Mouse (Mus musculus) Muller cell, postnatal 12 days (primary cell): ENCODE measurements around the gene Kcna3.

ENCODE experiments used
- DNase-seq: peaks from one replicate; pipeline ENCODE4 v3.0.0-alpha.2; 2015; ENCODE audit errors: inconsistent ontology term

Gene Kcna3

DNA sequence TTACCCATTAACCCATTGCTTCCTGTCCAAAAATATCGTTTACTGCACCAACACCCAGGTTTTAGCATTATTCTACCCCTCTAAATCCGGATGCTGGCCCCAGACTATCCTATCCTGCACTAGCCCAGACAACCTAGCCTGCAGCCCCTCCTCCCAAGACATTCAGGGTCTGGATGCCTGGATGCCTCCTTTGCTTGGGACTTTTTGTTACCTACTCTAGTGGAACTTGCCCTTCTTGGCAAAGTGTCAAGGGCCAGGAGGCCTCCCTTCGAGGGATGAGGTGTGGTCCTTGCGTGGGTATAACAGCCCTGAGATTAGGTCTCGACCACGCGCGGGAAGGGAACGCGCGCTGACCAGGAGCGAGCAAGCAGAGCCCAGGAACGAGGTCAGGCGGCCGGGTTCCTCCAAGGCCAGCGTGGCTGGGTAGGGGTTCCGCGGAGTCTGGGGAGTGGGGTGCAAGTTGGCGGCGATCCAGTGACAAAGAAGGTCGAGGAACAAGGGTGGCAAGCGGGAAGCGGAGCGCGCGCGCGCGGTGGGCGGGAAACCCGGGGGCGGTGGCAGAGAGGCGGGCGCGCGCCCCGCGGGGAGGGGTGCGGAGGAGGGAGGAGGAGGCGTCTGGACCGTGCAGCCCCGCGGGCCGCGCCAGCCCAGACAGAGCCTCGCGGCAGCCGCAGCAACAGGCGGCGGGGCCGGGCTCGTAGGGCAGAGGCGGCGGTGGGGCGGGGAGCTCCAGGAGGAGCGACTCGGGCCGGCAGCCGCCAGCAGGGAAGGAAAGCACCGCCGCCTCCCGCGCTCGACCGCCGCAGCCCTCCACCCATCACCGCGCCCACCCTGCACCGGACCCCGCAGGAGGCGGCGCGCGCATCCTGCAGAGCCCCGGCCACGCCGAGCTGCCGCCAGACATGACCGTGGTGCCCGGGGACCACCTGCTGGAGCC is at the start of gene Kcna3:
Gene Kcna3 (plus strand): TSS at position 649 of the 937 bp plus-strand sequence.
- peak; percentile 82 for DNase-seq

DNA sequence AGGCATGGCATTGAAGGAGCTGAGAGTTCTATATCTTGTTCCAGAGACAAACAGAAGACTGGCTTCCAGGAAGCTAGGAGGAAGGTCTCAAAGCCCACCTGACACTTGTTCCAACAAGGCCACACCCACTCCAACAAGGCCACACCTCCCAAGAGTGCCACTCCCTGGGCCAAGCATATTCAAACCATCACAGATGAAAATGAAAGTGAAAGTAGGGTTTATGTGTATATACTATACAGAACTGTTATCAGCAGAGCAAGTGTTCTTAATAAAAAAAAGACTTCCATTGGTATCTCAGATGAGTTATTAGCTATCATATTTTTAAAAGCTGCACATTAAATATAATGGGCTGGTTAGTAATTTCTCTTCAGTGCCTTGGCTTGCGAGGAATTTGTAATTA is 44.6 kb upstream of the Kcna3 start:
- DNase-seq: no peak

DNA sequence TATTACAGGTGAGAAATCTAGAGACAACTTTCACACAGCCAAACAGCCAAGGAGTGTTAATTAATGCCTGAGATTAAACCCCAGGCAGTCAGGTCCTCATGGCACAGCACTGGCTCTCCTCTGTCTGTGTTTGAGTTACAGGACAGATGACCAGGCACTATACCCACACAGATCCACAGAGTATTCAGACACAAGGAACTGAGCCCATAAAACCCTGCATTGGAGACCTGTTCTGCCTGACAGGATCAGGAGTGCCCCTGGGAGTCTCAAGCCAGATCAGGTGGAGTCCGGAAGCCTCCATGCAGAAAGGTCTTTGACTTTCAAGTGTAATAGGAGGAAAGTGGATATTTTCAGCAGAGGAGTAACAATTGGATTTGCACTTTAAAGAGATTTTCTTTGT is 40.6 kb upstream of the Kcna3 start:
- DNase-seq: no peak

DNA sequence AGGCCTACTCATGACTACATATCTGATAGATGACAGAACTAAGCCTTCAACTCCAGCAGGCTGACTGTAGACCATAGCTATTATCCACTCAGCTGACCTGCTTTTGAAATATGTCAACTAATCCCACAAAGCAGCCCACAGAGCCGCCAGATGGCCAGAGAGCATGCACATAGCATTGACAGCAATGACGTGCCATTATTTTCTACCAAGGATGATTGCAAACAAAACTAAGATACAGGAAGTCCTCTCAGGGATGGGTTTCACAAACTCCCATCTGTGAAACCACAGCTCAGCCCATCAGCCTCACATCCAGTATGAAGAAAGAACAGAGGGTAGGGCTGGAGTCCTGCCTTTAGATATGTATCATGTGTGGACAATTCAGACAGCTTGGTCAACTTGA is 39.8 kb upstream of the Kcna3 start:
- DNase-seq: peak; percentile 38

- no peak for DNase-seq
Measured at GRCm38 (mm10) chr3:106998370-106998769, 37.6 kb upstream of the Kcna3 start.

- DNase-seq: no peak
Measured at GRCm38 (mm10) chr3:107000165-107000564, 35.8 kb upstream of the Kcna3 start.

DNA sequence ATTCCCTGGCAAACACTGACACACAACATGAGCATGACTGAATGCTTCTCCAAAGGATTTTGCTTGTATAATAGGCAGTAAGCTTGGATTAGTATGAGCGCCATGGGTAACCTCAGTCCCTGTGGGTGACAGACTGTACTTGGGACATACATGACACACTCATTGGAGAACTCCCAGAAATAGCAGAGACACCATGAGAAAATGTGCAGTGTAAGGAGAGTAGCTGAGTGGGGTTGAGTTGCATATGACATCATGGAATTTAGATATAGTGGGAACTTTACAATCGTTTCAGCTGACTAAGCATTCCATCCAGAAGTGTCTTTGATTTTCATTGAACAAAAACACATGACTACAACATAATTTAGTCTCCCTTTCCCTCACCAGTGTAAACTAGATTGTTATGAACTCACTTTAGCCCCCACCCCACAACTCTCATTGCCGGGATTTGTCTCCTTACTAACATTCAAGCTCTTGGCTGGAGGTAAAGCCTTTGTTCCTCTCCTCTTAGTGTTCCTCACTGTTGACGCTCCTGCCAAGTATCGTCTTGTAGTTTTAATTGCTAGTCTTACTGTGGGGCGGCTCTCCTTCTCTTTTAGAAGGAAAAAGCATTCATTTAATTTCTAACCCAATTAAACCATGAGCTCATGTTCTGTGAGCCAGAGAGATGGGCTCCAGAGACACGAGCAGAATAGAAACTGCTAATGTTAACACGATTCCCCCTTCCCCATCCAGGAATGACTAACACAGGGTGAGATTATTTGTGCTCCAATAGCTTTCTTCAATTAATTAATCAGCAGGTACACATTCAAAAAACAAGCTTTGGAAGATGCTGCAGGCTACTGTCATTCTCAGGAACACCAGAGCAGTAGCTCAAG is 33.5 kb upstream of the Kcna3 start:
- DNase-seq: peak; percentile 25

DNA sequence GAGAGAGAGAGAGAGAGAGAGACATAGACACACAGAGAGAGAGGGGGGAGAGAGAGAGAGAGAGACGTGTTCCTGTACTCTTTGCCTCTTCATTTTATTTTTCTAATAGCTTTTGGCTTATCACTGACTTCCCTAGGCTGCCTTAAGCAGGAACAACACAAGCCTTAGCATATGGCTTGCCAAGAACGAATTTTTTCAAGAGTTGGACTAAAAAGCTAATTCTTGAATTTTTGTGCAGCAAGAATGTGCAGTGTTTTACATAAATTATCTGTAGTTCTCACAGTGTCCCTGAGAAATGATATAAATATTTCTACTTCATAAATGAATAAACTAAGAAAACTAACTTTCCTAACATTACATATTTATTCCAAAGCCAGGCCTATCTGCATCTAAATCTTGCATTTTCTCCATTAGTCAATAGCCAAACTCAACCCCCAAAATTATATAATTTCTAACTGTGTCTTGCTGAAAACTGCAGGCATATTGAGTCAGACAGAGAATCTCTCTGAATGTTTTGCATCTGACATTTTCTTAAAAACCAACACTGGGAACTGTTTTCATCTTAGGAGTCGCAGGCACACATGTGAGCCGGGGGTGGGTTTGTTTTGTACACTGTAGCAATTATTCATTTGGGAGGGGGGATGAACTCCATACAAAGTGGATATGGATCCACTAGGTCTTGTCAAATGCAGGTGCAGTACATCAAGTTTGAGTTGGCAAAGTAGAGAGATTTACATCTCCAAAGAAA is 26.5 kb upstream of the Kcna3 start:
- DNase-seq: no peak

DNA sequence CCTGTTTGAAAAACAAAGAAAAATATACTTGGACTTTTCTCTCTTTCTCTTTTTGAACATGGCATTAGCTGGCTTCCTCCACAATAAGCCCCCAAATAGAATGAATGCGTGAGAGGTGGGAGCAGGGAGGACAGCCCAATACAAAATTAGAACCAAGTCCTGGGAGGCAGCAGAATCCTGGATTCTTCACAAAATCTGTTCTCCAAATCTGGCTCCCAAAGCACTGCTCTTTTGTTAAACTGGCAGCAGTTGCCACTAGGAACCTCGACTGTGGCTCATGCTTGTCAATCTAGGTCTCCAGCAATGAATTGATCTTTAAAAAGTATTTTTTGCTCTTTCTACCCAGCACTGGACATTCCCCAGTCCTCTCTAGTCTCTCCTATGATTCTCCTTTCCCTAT is 17.7 kb upstream of the Kcna3 start:
- no peak for DNase-seq

- no peak for DNase-seq
Measured at GRCm38 (mm10) chr3:107031547-107031946, 4.4 kb upstream of the Kcna3 start.

GRCm38 (mm10) chr3:107034776-107035175 is 1.2 kb upstream of the Kcna3 start:
- DNase-seq: no peak

DNA sequence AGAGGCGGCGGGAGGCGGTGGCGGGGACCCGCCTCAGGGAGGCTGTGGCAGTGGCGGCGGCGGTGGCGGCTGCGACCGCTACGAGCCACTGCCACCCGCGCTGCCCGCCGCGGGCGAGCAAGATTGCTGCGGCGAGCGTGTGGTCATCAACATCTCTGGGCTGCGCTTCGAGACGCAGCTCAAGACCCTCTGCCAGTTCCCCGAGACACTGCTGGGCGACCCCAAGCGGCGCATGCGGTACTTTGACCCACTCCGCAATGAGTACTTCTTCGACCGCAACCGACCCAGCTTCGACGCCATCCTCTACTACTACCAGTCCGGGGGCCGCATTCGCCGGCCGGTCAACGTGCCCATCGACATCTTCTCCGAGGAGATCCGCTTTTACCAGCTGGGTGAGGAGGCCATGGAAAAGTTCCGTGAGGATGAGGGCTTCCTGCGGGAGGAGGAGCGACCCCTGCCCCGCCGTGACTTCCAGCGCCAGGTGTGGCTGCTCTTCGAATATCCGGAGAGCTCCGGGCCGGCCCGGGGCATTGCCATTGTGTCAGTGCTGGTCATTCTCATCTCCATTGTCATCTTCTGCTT is 580 bp downstream of the Kcna3 start:
- no peak for DNase-seq

DNA sequence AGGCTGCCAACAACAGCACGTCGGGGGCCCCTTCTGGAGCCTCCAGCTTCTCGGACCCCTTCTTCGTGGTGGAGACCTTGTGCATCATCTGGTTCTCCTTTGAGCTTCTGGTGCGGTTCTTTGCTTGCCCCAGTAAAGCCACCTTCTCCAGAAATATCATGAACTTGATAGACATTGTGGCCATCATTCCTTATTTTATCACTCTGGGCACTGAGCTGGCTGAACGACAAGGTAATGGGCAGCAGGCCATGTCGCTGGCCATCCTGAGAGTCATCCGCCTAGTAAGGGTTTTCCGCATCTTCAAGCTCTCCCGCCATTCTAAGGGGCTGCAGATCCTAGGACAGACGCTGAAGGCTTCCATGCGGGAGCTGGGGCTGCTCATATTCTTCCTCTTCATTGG is 1.1 kb downstream of the Kcna3 start:
- DNase-seq: no peak

DNA sequence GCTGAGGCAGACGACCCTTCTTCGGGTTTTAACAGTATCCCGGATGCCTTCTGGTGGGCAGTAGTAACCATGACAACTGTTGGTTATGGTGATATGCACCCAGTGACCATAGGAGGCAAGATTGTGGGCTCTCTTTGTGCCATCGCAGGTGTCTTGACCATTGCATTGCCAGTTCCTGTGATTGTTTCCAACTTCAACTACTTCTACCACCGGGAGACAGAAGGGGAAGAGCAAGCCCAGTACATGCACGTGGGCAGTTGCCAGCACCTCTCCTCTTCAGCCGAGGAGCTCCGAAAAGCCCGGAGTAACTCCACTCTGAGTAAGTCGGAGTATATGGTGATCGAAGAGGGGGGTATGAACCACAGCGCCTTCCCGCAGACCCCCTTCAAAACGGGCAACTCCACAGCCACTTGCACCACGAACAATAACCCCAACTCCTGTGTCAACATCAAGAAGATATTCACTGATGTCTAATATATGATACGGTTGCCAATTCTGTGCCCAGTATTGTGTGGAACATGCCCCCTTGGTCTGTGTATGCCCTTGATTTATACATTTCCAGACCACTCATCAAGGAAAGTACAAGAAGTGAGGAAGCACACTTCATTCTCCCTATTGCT is 1.7 kb downstream of the Kcna3 start:
- no peak for DNase-seq

DNA sequence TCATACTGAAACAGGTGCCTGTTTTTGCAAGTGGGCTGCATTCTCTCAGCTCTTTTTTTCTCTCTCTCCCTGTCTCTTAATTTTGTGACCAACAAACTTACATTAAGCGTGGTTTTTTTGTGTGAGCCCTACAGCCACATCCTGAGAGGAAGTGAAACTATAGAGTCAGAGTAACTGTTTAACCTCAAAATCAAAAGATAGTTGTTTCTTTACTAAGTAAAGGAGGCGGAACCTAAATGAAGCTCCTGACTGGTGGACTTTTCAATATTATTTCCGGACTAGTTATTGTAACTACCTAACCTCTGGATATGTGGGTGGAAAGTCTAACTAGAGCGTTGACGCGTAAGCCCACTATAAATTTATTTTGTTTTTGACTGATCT is 2.2 kb downstream of the Kcna3 start:
- DNase-seq: no peak

GRCm38 (mm10) chr3:107038661-107039223 is 2.8 kb downstream of the Kcna3 start:
- no peak for DNase-seq

- no peak for DNase-seq
Measured at GRCm38 (mm10) chr3:107039306-107039705, 3.3 kb downstream of the Kcna3 start.

GRCm38 (mm10) chr3:107040408-107040807 is 4.4 kb downstream of the Kcna3 start:
- no peak for DNase-seq

GRCm38 (mm10) chr3:107041718-107042117 is 5.7 kb downstream of the Kcna3 start:
- no peak for DNase-seq

- DNase-seq: no peak
Measured at GRCm38 (mm10) chr3:107061468-107061867, 25.5 kb downstream of the Kcna3 start.

GRCm38 (mm10) chr3:107062771-107063170 is 26.8 kb downstream of the Kcna3 start:
- DNase-seq: peak; percentile 64
